Mouse (Mus musculus) lung, postnatal 4 days (tissue): Measurements from ENCODE around the gene Kel.

ENCODE experiments used
- DNase-seq, 2 experiments: peaks; one replicate each; pipeline ENCODE4 v3.0.0; 2021

The Kel gene

GRCm38 (mm10) chr6:41704123-41704522 is at the start of gene Kel:
Gene Kel (minus strand): TSS chr6:41704339.
- DNase-seq, result no peak

- no peak for DNase-seq
These were observed 40.7 kb upstream of the Kel start for GRCm38 (mm10) chr6:41744664-41745392.

- no peak for DNase-seq
These were observed 37.0 kb upstream of the Kel start for GRCm38 (mm10) chr6:41741101-41741500.

- no peak for DNase-seq
These were observed 30.8 kb upstream of the Kel start for GRCm38 (mm10) chr6:41734719-41735470.

- no peak for DNase-seq
These were observed 24.0 kb upstream of the Kel start for GRCm38 (mm10) chr6:41727989-41728609.

GRCm38 (mm10) chr6:41721430-41721829 is 17.3 kb upstream of the Kel start:
- DNase-seq, result no peak

- no peak for DNase-seq
These were observed 6.1 kb upstream of the Kel start for GRCm38 (mm10) chr6:41710281-41710680.

- DNase-seq, result no peak
These were observed 2.1 kb upstream of the Kel start for GRCm38 (mm10) chr6:41706275-41706674.

GRCm38 (mm10) chr6:41702928-41703327 is 1.2 kb downstream of the Kel start:
- peak in 1 of 2 experiments; percentile 15 for DNase-seq

- no peak for DNase-seq
These were observed 2.9 kb downstream of the Kel start for GRCm38 (mm10) chr6:41701245-41701644.

- DNase-seq, result no peak
These were observed 9.7 kb downstream of the Kel start for GRCm38 (mm10) chr6:41694407-41694806.

GRCm38 (mm10) chr6:41692200-41692599 is 11.9 kb downstream of the Kel start:
- no peak for DNase-seq

- DNase-seq, result no peak
These were observed 18.5 kb downstream of the Kel start for GRCm38 (mm10) chr6:41685596-41685995.

- no peak for DNase-seq
These were observed 19.2 kb downstream of the Kel start for GRCm38 (mm10) chr6:41684911-41685310.

GRCm38 (mm10) chr6:41684131-41684530 is 20.0 kb downstream of the Kel start, which contains the start of gene Llcfc1:
Gene Llcfc1 (plus strand): TSS chr6:41684431.
- no peak for DNase-seq

- DNase-seq, result no peak
These were observed 22.5 kb downstream of the Kel start for GRCm38 (mm10) chr6:41681656-41682055.

GRCm38 (mm10) chr6:41680669-41681068 is 23.5 kb downstream of the Kel start, which contains the start of gene Trpv5:
Gene Trpv5 (minus strand): TSS chr6:41680769.
- DNase-seq, result no peak

GRCm38 (mm10) chr6:41676530-41676929 is 27.6 kb downstream of the Kel start:
- DNase-seq, result no peak

GRCm38 (mm10) chr6:41662320-41662719 is 41.8 kb downstream of the Kel start:
- DNase-seq, result peak in 1 of 2 experiments; percentile 21

- no peak for DNase-seq
These were observed 45.7 kb downstream of the Kel start for GRCm38 (mm10) chr6:41658487-41658886.

- DNase-seq, result no peak
These were observed 49.5 kb downstream of the Kel start for GRCm38 (mm10) chr6:41654648-41655047.

GRCm38 (mm10) chr6:41653173-41653572 is 51.0 kb downstream of the Kel start:
- no peak for DNase-seq

- no peak for DNase-seq
These were observed 57.5 kb downstream of the Kel start for GRCm38 (mm10) chr6:41646672-41647071.

- no peak for DNase-seq
These were observed 57.9 kb downstream of the Kel start for GRCm38 (mm10) chr6:41646220-41646619.
